Mouse (Mus musculus) retina, postnatal 1 day (tissue): ENCODE data around the gene Olfr96.
"Not testable (repeated sequence)": the region's sequence is repeated elsewhere in the genome, so short reads cannot be mapped to it uniquely, and the experiment has no call there.

Experiments
- DNase-seq: peaks from one replicate; pipeline ENCODE4 v3.0.0-alpha.2; 2012

The Olfr96 gene

GRCm38 (mm10) chr17:37219846-37220245 is at the start of gene Olfr96:
Olfr96 (plus strand) TSS chr17:37220146.
- no peak for DNase-seq

GRCm38 (mm10) chr17:37185474-37185873 is 34.5 kb upstream of the Olfr96 start:
- DNase-seq = no peak

GRCm38 (mm10) chr17:37190711-37191110 is 29.2 kb upstream of the Olfr96 start:
- DNase-seq = peak; percentile 48

GRCm38 (mm10) chr17:37193032-37193431 is 26.9 kb upstream of the Olfr96 start:
- no peak for DNase-seq

GRCm38 (mm10) chr17:37193656-37194055 is 26.3 kb upstream of the Olfr96 start, which contains the start of gene Ubd:
Ubd (plus strand) TSS chr17:37193892.
- no peak for DNase-seq

GRCm38 (mm10) chr17:37194782-37195181 is 25.2 kb upstream of the Olfr96 start:
- DNase-seq = no peak

GRCm38 (mm10) chr17:37196845-37197724 is 22.9 kb upstream of the Olfr96 start:
- peak; percentile 58 for DNase-seq

GRCm38 (mm10) chr17:37200894-37201293 is 19.1 kb upstream of the Olfr96 start, which contains the start of gene Olfr94:
Olfr94 (minus strand) TSS chr17:37200994.
- DNase-seq = no peak

- DNase-seq = peak; percentile 84
These were observed 16.6 kb upstream of the Olfr96 start for GRCm38 (mm10) chr17:37203206-37203916.

- no peak for DNase-seq
These were observed 16.1 kb upstream of the Olfr96 start for GRCm38 (mm10) chr17:37203917-37204236.

- DNase-seq = peak; percentile 24
These were observed 8.8 kb upstream of the Olfr96 start for GRCm38 (mm10) chr17:37210884-37211768.

GRCm38 (mm10) chr17:37213018-37213417 is 6.9 kb upstream of the Olfr96 start, which contains the start of gene Olfr95:
Olfr95 (minus strand) TSS chr17:37213118.
- no peak for DNase-seq

GRCm38 (mm10) chr17:37218486-37218885 is 1.5 kb upstream of the Olfr96 start:
- no peak for DNase-seq

GRCm38 (mm10) chr17:37221879-37222278 is 1.9 kb downstream of the Olfr96 start:
- no peak for DNase-seq

- not testable (repeated sequence) for DNase-seq
These were observed 17.3 kb downstream of the Olfr96 start, which contains the start of gene Olfr97 for GRCm38 (mm10) chr17:37237230-37237629. Olfr97 (minus strand) TSS chr17:37237330.

GRCm38 (mm10) chr17:37242198-37242597 is 22.3 kb downstream of the Olfr96 start:
- no peak for DNase-seq

- DNase-seq = peak; percentile 3
These were observed 26.8 kb downstream of the Olfr96 start for GRCm38 (mm10) chr17:37246715-37247114.

GRCm38 (mm10) chr17:37249460-37249859 is 29.5 kb downstream of the Olfr96 start:
- DNase-seq = no peak

GRCm38 (mm10) chr17:37250544-37250943 is 30.6 kb downstream of the Olfr96 start:
- no peak for DNase-seq

- DNase-seq = no peak
These were observed 43.7 kb downstream of the Olfr96 start, which contains the start of gene Olfr98 for GRCm38 (mm10) chr17:37263626-37264025. Olfr98 (minus strand) TSS chr17:37263749.

- DNase-seq = peak; percentile 85
These were observed 50.2 kb downstream of the Olfr96 start, which contains the start of gene H2-M3 for GRCm38 (mm10) chr17:37270058-37270701. H2-M3 (plus strand) TSS chr17:37270220.

- DNase-seq = no peak
These were observed 50.8 kb downstream of the Olfr96 start for GRCm38 (mm10) chr17:37270702-37271092.
